Mouse (Mus musculus) spleen, postnatal 14 days (tissue): ENCODE measurements around the gene Rxrb.
A peak's percentile ranks its signal among the peaks of the same experiment; 100 is the strongest.

ENCODE experiments used
- DNase-seq, 2 experiments: peaks; one replicate each; pipeline ENCODE4 v3.0.0; 2021 to 2022; ENCODE audit warnings: low spot score in 2 of 2

Gene Rxrb

GRCm38 (mm10) chr17:34025756-34026151 is 5.9 kb upstream of the Rxrb start:
- no peak for DNase-seq

- DNase-seq = no peak
These were observed 5.4 kb upstream of the Rxrb start for GRCm38 (mm10) chr17:34026221-34026620.

- DNase-seq = no peak
These were observed 4.5 kb upstream of the Rxrb start for GRCm38 (mm10) chr17:34026917-34027655.

GRCm38 (mm10) chr17:34027656-34028223 is 3.9 kb upstream of the Rxrb start, which contains the start of gene H2-Ke6:
Gene H2-Ke6, minus strand, starts transcription at chr17:34028060.
- DNase-seq = peak; percentile 82 to 86

- peak in 1 of 2 experiments; percentile 6 for DNase-seq
These were observed 3.0 kb upstream of the Rxrb start for GRCm38 (mm10) chr17:34028501-34029149.

GRCm38 (mm10) chr17:34029150-34029889 is 2.3 kb upstream of the Rxrb start:
- peak in 1 of 2 experiments; percentile 6 for DNase-seq

GRCm38 (mm10) chr17:34029890-34030595 is 1.6 kb upstream of the Rxrb start:
- peak in 1 of 2 experiments; percentile 6 for DNase-seq

- DNase-seq = no peak
These were observed 718 bp upstream of the Rxrb start for GRCm38 (mm10) chr17:34030861-34031326.

- DNase-seq = peak; percentile 54 to 67
These were observed 591 bp downstream of the Rxrb start for GRCm38 (mm10) chr17:34032174-34032632.

- DNase-seq = no peak
These were observed 1.2 kb downstream of the Rxrb start for GRCm38 (mm10) chr17:34032806-34033205.

GRCm38 (mm10) chr17:34033441-34033840 is 1.8 kb downstream of the Rxrb start:
- DNase-seq = no peak

- peak; percentile 61 to 79 for DNase-seq
These were observed 2.5 kb downstream of the Rxrb start for GRCm38 (mm10) chr17:34034064-34034463.

- no peak for DNase-seq
These were observed 3.9 kb downstream of the Rxrb start for GRCm38 (mm10) chr17:34035517-34035916.

GRCm38 (mm10) chr17:34036647-34037046 is 5.0 kb downstream of the Rxrb start:
- no peak for DNase-seq

- no peak for DNase-seq
These were observed 5.6 kb downstream of the Rxrb start for GRCm38 (mm10) chr17:34037241-34037640.

- DNase-seq = no peak
These were observed 6.8 kb downstream of the Rxrb start for GRCm38 (mm10) chr17:34038440-34038839.

- no peak for DNase-seq
These were observed 7.4 kb downstream of the Rxrb start, which contains the start of gene Col11a2 for GRCm38 (mm10) chr17:34038878-34039561. Gene Col11a2, plus strand, starts transcription at chr17:34039437.

GRCm38 (mm10) chr17:34039562-34040450 is 8.2 kb downstream of the Rxrb start:
- no peak for DNase-seq

- no peak for DNase-seq
These were observed 14.3 kb downstream of the Rxrb start for GRCm38 (mm10) chr17:34045941-34046340.
